Mouse (Mus musculus) olfactory bulb, adult 2 months (tissue): ENCODE results near the gene Chst8.

Experiments
- CTCF ChIP-seq: fragments of 200-500 bp; IDR thresholded peaks from 2 replicates; pipeline ENCODE4 v1.5.1; 2012; ENCODE audit warnings: low read depth, mild to moderate bottlenecking, low read length, moderate library complexity; ENCODE audit not compliant: insufficient read depth
- POLR2A ChIP-seq: fragments of 200-500 bp; IDR thresholded peaks from 2 replicates; pipeline ENCODE4 v1.6.1; 2012; ENCODE audit warnings: mild to moderate bottlenecking, low read depth, low read length, moderate library complexity; ENCODE audit not compliant: insufficient read depth

DNA sequence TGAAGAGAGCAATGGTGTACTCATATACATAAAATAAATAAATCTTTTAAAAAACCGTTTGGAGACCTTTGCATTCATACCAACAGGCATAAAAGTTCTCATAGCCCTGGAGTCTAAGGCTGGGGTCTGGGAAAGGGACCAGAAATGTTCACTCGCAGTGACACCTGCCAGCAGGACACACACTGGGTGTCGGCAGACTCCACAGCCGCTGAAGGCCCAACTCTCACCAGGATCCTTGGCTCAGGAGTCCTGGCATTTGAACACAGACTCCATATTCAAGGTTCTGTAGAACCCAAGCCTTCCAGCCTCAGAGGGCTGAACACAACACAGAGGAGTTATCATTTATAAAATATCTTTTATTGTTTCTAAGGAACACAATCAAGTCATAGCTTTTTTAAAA, 175.8 kb downstream of the Chst8 start:
- TF ChIP-seq CTCF, result no peak
- TF ChIP-seq POLR2A, result no peak
